Mouse (Mus musculus): ENCODE measurements around the gene P2ry12.

- no peak for TF ChIP-seq GATA1 (IDR thresholded peaks at IDR 0.05; ENCODE audit: low read length)
- TF ChIP-seq TAL1 (IDR thresholded peaks at IDR 0.05; ENCODE audit: low read length) = no peak
These were observed 53.8 kb downstream of the P2ry12 start for GRCm38 (mm10) chr3:59208650-59209548.
